9 mouse cellular contexts compared by ENCODE assay signal in genomic region chr10:62866035-62866791, GRCm38 (mm10). TPM values are rescaled to one million over a fixed set of nuclear protein-coding genes. Genes with fewer than 3 reads are reported as not detected.
DNase-seq lines count a peak whose midpoint lies in the region; ATAC-seq and TF ChIP-seq lines count a peak whose summit lies in the region.
"Had no signal": no experiment of that assay in that cellular context is flagged by ENCODE, and none has a peak within 500 bp of the region (broad histone marks: within the 10 kb centered on the region; RNA-seq: fewer than 3 reads in every experiment).

No protein-coding gene starts in this region.

- H3K4me1 ChIP-seq in cerebellum, adult 2 months (ENCODE audit: control insufficient read depth, insufficient read depth, low read length) = peaks cover 17% of the 10 kb centered on the region
- peaks cover 34% of the 10 kb centered on the region for H3K4me1 ChIP-seq in hindbrain, embryonic 14.5 days (replicated peaks; ENCODE audit: control insufficient read depth, insufficient read depth, low read length)
- H3K4me1 ChIP-seq in midbrain, embryonic 13.5 days (replicated peaks) = peaks cover 32% of the 10 kb centered on the region

- peak; percentile 35 for ATAC-seq in hindbrain, embryonic 14.5 days (ENCODE audit: low FRiP score)
- peak; percentile 32; the same call in 1 of the 2 replicates for ATAC-seq in midbrain, embryonic 13.5 days
- no peak for ATAC-seq in megakaryocyte progenitor cell, adult 5-6 weeks (replicated peaks; ENCODE audit: poor library complexity)

- TF ChIP-seq CTCF in cerebellum, adult 2 months (IDR thresholded peaks at IDR 0.05; ENCODE audit: borderline replicate concordance, insufficient read depth, low read depth, low read length) = no peak

- intact Hi-C loops in left cerebral cortex, postnatal 25 days (cut with DNase I) = no loop called here

- H3K4me3 ChIP-seq in cerebellum, adult 2 months (replicated peaks; ENCODE audit: insufficient read depth, low read depth, low read length) = peak overlapping the region; percentile 78
- H3K4me3 ChIP-seq in hindbrain, embryonic 14.5 days (replicated peaks; ENCODE audit: low read length) = peak overlapping the region; percentile 46
- H3K4me3 ChIP-seq in midbrain, embryonic 13.5 days (replicated peaks) = peak overlapping the region; percentile 59

- DNase-seq in R1 (ENCODE audit: low read depth, low spot score) = peak; percentile 52
- peak; percentile 71 to 74 for DNase-seq in cerebellum, adult 2 months
- DNase-seq in gastrocnemius, adult 18-20 months (ENCODE audit: low spot score) = peak; percentile 20
- no peak for DNase-seq in hindbrain, embryonic 14.5 days (ENCODE audit: low spot score)
- DNase-seq in left cerebral cortex, postnatal 25 days (ENCODE audit: low spot score in 2 of 2) = peak; percentile 26 to 43
- no peak for DNase-seq in urinary bladder, adult 2 months (ENCODE audit: low spot score)

- H3K9ac ChIP-seq in hindbrain, embryonic 14.5 days = peak overlapping the region; percentile 90
- peak overlapping the region; percentile 88 for H3K9ac ChIP-seq in midbrain, embryonic 13.5 days (replicated peaks)

- no peaks in the 10 kb centered on the region for H3K27me3 ChIP-seq in cerebellum, adult 2 months (ENCODE audit: control insufficient read depth, insufficient read depth, low read length)
- no peaks in the 10 kb centered on the region for H3K27me3 ChIP-seq in hindbrain, embryonic 14.5 days (ENCODE audit: control insufficient read depth, insufficient read depth, low read length)
- no peaks in the 10 kb centered on the region for H3K27me3 ChIP-seq in midbrain, embryonic 13.5 days

- H3K27ac ChIP-seq in cerebellum, adult 2 months (ENCODE audit: insufficient read depth, low read length) = peak overlapping the region; percentile 94
- H3K27ac ChIP-seq in hindbrain, embryonic 14.5 days = peak overlapping the region; percentile 97
- H3K27ac ChIP-seq in midbrain, embryonic 13.5 days = peak overlapping the region; percentile 95
- H3K27ac ChIP-seq: macrophage had no signal

- 2% methylated on average over 11 of the region's 11 CpGs for WGBS in cerebellum, adult 2 months
- 17% methylated on average over 11 of the region's 11 CpGs for WGBS in hindbrain, embryonic 14.5 days
- 9% methylated on average over 11 of the region's 11 CpGs for WGBS in midbrain, embryonic 13.5 days

- peaks cover 4% of the 10 kb centered on the region for H3K36me3 ChIP-seq in hindbrain, embryonic 14.5 days (replicated peaks; ENCODE audit: control insufficient read depth, insufficient read depth)
- peaks cover 13% of the 10 kb centered on the region for H3K36me3 ChIP-seq in midbrain, embryonic 13.5 days

- peak; percentile 46; the same call in 1 of the 2 replicates for TF ChIP-seq POLR2A in cerebellum, adult 2 months (IDR thresholded peaks at IDR 0.05; ENCODE audit: borderline replicate concordance, insufficient read depth, low read length)

- H3K4me2 ChIP-seq in hindbrain, embryonic 14.5 days (replicated peaks) = peak overlapping the region; percentile 67
- peak overlapping the region; percentile 68 for H3K4me2 ChIP-seq in midbrain, embryonic 13.5 days (replicated peaks)

- no peaks in the 10 kb centered on the region for H3K9me3 ChIP-seq in hindbrain, embryonic 14.5 days (ENCODE audit: control insufficient read depth, low read length)
- no peaks in the 10 kb centered on the region for H3K9me3 ChIP-seq in midbrain, embryonic 13.5 days

RNA-seq across cellular contexts. Expression of gene Tet1, which starts 42.6 kb away (rescaled TPM):
- 6.5 and 7.4 TPM in 2 replicates for polyA plus RNA-seq in cerebellum, adult 2 months (2012; rRNA removed)
- 1 to 10 TPM; 1.2 to 2.5 TPM for total RNA-seq in gastrocnemius, adult 18-20 months (2021)
- polyA plus RNA-seq in hindbrain, embryonic 14.5 days (2014; fragmentation: Nextera tagmentation; extraction: Ambion mirVana) = 44.1 and 45.9 TPM in 2 replicates
- total RNA-seq in left cerebral cortex, postnatal 25 days (2021) = 10 to 100 TPM; 21.1 to 26.0 TPM
- 29.8 and 37.2 TPM in 2 replicates for polyA plus RNA-seq in midbrain, embryonic 13.5 days (2015; fragmentation: Nextera tagmentation; extraction: Ambion mirVana)
- total RNA-seq in megakaryocyte progenitor cell, adult 5-6 weeks (2015) = 12.1 and 17.9 TPM in 2 replicates
- 9.5 and 12.0 TPM in 2 replicates for total RNA-seq in megakaryocyte progenitor cell, adult 5-6 weeks (2017)
- 1.6 and 2.3 TPM in 2 replicates for polyA plus RNA-seq in urinary bladder, adult 2 months (2012; rRNA removed)

RNA-seq across cellular contexts. Expression of gene Slc25a16, which starts 54.2 kb away (rescaled TPM):
- polyA plus RNA-seq in cerebellum, adult 2 months (2012; rRNA removed) = 27.0 and 28.4 TPM in 2 replicates
- 10 to 100 TPM; 15.3 to 18.7 TPM for total RNA-seq in gastrocnemius, adult 18-20 months (2021)
- 14.4 and 17.0 TPM in 2 replicates for polyA plus RNA-seq in hindbrain, embryonic 14.5 days (2014; fragmentation: Nextera tagmentation; extraction: Ambion mirVana)
- total RNA-seq in left cerebral cortex, postnatal 25 days (2021) = 10 to 100 TPM; 37.4 to 41.9 TPM
- 11.6 and 14.0 TPM in 2 replicates for polyA plus RNA-seq in midbrain, embryonic 13.5 days (2015; fragmentation: Nextera tagmentation; extraction: Ambion mirVana)
- 19.3 and 21.0 TPM in 2 replicates for total RNA-seq in megakaryocyte progenitor cell, adult 5-6 weeks (2015)
- 16.6 and 18.0 TPM in 2 replicates for total RNA-seq in megakaryocyte progenitor cell, adult 5-6 weeks (2017)
- polyA plus RNA-seq in urinary bladder, adult 2 months (2012; rRNA removed) = 18.3 and 22.9 TPM in 2 replicates

Comparison
In these comparisons a context has a peak if more than half of its experiments do, and no peak if none do; other contexts are left out.
1. DNase-seq: peak in R1 (single experiment), cerebellum, adult 2 months (2 of 2), gastrocnemius, adult 18-20 months (single experiment) and left cerebral cortex, postnatal 25 days (2 of 2); none in hindbrain, embryonic 14.5 days (single experiment) and urinary bladder, adult 2 months (single experiment).
2. Peak in every context shown above with its lines, with median percentiles within 50 percentile points of each other: H3K27ac ChIP-seq and H3K4me3 ChIP-seq.